Comparison of ENCODE assay signal across 17 mouse cellular contexts in the genomic region with DNA sequence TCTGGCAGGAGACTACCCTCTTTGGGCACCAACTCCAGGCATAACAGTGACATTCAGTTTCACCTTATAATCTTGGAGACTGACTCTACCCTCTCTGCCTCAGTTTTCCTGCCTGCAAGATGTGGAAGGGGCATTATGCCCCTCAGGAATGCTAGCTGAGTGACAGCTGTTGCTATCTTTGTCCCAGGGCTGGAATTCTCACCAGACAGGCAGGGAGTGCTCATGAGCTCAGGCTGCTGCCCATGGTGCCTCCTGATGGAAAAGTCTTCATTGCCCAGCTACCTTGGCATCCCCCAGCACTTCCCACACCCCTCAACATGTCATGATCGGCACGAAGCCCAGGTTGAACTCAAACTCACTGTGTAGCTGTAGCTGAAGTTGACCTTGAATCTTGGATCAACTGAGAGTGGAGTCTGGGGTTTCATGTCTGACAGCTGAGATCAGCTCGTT. TPM values are rescaled to one million over a fixed set of nuclear protein-coding genes. Genes with fewer than 3 reads are reported as not detected.
DNase-seq lines count a peak whose midpoint lies in the region; ATAC-seq and TF ChIP-seq lines count a peak whose summit lies in the region.
"Had no signal": no experiment of that assay in that cellular context is flagged by ENCODE, and none has a peak within 500 bp of the region (broad histone marks: within the 10 kb centered on the region; RNA-seq: fewer than 3 reads in every experiment).

No protein-coding gene starts in this region.

- H3K27me3 ChIP-seq in neural tube, embryonic 13.5 days: no peaks in the 10 kb centered on the region
- no peaks in the 10 kb centered on the region for H3K27me3 ChIP-seq in neural tube, embryonic 15.5 days (replicated peaks)
- no peaks in the 10 kb centered on the region for H3K27me3 ChIP-seq in heart, embryonic 15.5 days
- H3K27me3 ChIP-seq in thymus, adult 2 months (ENCODE audit: control insufficient read depth, insufficient read depth, low read length): no peaks in the 10 kb centered on the region
- H3K27me3 ChIP-seq: forebrain, embryonic 15.5 days; kidney, embryonic 15.5 days; limb, embryonic 12.5 days; lung, embryonic 15.5 days had no signal

- no peak for TF ChIP-seq POLR2A in thymus, adult 2 months (IDR thresholded peaks at IDR 0.05; ENCODE audit: control insufficient read depth, extremely low read depth, insufficient read depth, low read length, poor library complexity)
- no peak for TF ChIP-seq POLR2A in lung, adult 2 months (IDR thresholded peaks at IDR 0.05; ENCODE audit: borderline replicate concordance, extremely low read depth, low read depth, low read length)

- peaks cover 56% of the 10 kb centered on the region for H3K4me1 ChIP-seq in neural tube, embryonic 13.5 days (replicated peaks)
- H3K4me1 ChIP-seq in neural tube, embryonic 15.5 days: peaks cover 67% of the 10 kb centered on the region
- H3K4me1 ChIP-seq in heart, embryonic 15.5 days (replicated peaks): peaks cover 67% of the 10 kb centered on the region
- H3K4me1 ChIP-seq in thymus, adult 2 months (replicated peaks; ENCODE audit: control insufficient read depth, insufficient read depth, low read length): peaks cover 16% of the 10 kb centered on the region
- peaks cover 18% of the 10 kb centered on the region for H3K4me1 ChIP-seq in lung, adult 2 months (ENCODE audit: control insufficient read depth, insufficient read depth, low read length)

- no peak overlapping the region for H3K27ac ChIP-seq in neural tube, embryonic 13.5 days (replicated peaks)
- H3K27ac ChIP-seq in neural tube, embryonic 15.5 days (replicated peaks): no peak overlapping the region
- H3K27ac ChIP-seq in heart, embryonic 15.5 days: peak overlapping the region; percentile 85
- H3K27ac ChIP-seq in thymus, adult 2 months (ENCODE audit: control insufficient read depth, insufficient read depth, low read length): no peak overlapping the region
- H3K27ac ChIP-seq: forebrain, embryonic 15.5 days; kidney, embryonic 15.5 days; limb, embryonic 12.5 days; lung, embryonic 15.5 days had no signal

- no peaks in the 10 kb centered on the region for H3K9me3 ChIP-seq in neural tube, embryonic 13.5 days
- H3K9me3 ChIP-seq in neural tube, embryonic 15.5 days (replicated peaks): no peaks in the 10 kb centered on the region
- H3K9me3 ChIP-seq in heart, embryonic 15.5 days (replicated peaks): no peaks in the 10 kb centered on the region
- H3K9me3 ChIP-seq: forebrain, embryonic 15.5 days; kidney, embryonic 15.5 days; limb, embryonic 12.5 days; lung, embryonic 15.5 days had no signal

- ATAC-seq in neural tube, embryonic 13.5 days (ENCODE audit: low read depth): no peak
- no peak for ATAC-seq in neural tube, embryonic 15.5 days (ENCODE audit: low FRiP score)
- peak; percentile 41; the same call in 1 of the 2 replicates for ATAC-seq in heart, embryonic 15.5 days (replicated peaks; ENCODE audit: insufficient number of reproducible peaks, insufficient read depth, low FRiP score, low read depth)
- ATAC-seq: activated CD4-positive, CD25-positive, alpha-beta regulatory T cell, adult 4 months; forebrain, embryonic 15.5 days had no signal

- DNase-seq in gastrocnemius, adult 18-20 months (ENCODE audit: low spot score): peak; percentile 90
- no peak for DNase-seq in gastrocnemius, postnatal 4 days (ENCODE audit: low spot score in 2 of 2)
- DNase-seq in skeletal muscle tissue, adult 2 months (ENCODE audit: low read depth, low spot score): peak; percentile 87
- DNase-seq in thymus, adult 2 months: no peak
- DNase-seq in lung, adult 2 months: no peak
- DNase-seq: adrenal gland, postnatal 36 days; cerebellum, adult 9-10 months had no signal

- 0 out of 2 replicates have a peak overlapping the region, but pooled peaks have one; percentile 17 for H3K9ac ChIP-seq in neural tube, embryonic 13.5 days
- no peak overlapping the region for H3K9ac ChIP-seq in neural tube, embryonic 15.5 days (replicated peaks)
- H3K9ac ChIP-seq in heart, embryonic 15.5 days: no peak overlapping the region
- H3K9ac ChIP-seq: forebrain, embryonic 15.5 days; kidney, embryonic 15.5 days; limb, embryonic 12.5 days; lung, embryonic 15.5 days had no signal

- TF ChIP-seq CTCF in thymus, adult 2 months (IDR thresholded peaks at IDR 0.05; ENCODE audit: borderline replicate concordance, control insufficient read depth, extremely low read depth, insufficient read depth, low read length, poor library complexity): no peak
- TF ChIP-seq CTCF in lung, adult 2 months (IDR thresholded peaks at IDR 0.05; ENCODE audit: insufficient read depth, low read length): no peak

- WGBS in neural tube, embryonic 13.5 days: 87% methylated on average over 3 of the region's 3 CpGs
- WGBS in neural tube, embryonic 15.5 days: 91% methylated on average over 3 of the region's 3 CpGs
- 58% methylated on average over 3 of the region's 3 CpGs for WGBS in heart, embryonic 15.5 days
- WGBS in thymus, adult 2 months: 98% methylated on average over 3 of the region's 3 CpGs
- 77% methylated on average over 3 of the region's 3 CpGs for WGBS in lung, adult 2 months

- peaks cover 73% of the 10 kb centered on the region for H3K36me3 ChIP-seq in neural tube, embryonic 13.5 days
- H3K36me3 ChIP-seq in neural tube, embryonic 15.5 days: peaks cover 48% of the 10 kb centered on the region
- peaks cover 30% of the 10 kb centered on the region for H3K36me3 ChIP-seq in heart, embryonic 15.5 days
- H3K36me3 ChIP-seq in thymus, adult 2 months (ENCODE audit: control insufficient read depth, insufficient read depth, low read length): peaks cover 22% of the 10 kb centered on the region

- H3K4me3 ChIP-seq in neural tube, embryonic 13.5 days: no peak overlapping the region
- no peak overlapping the region for H3K4me3 ChIP-seq in neural tube, embryonic 15.5 days (replicated peaks)
- H3K4me3 ChIP-seq in heart, embryonic 15.5 days: no peak overlapping the region
- no peak overlapping the region for H3K4me3 ChIP-seq in thymus, adult 2 months (ENCODE audit: control insufficient read depth, insufficient read depth, low read length)
- no peak overlapping the region for H3K4me3 ChIP-seq in lung, adult 2 months (replicated peaks; ENCODE audit: extremely low read depth, low read depth, low read length)
- H3K4me3 ChIP-seq: forebrain, embryonic 15.5 days; kidney, embryonic 15.5 days; limb, embryonic 12.5 days; lung, embryonic 15.5 days had no signal

- no peak overlapping the region for H3K4me2 ChIP-seq in neural tube, embryonic 13.5 days
- no peak overlapping the region for H3K4me2 ChIP-seq in neural tube, embryonic 15.5 days
- H3K4me2 ChIP-seq in heart, embryonic 15.5 days: peak overlapping the region; percentile 31
- H3K4me2 ChIP-seq: forebrain, embryonic 15.5 days; kidney, embryonic 15.5 days; limb, embryonic 12.5 days; lung, embryonic 15.5 days had no signal

RNA-seq across cellular contexts. Expression of a gene that starts 6.1 kb away (rescaled TPM):
- 100 to 1,000 TPM; 157 to 172 TPM for total RNA-seq in gastrocnemius, adult 18-20 months (2021)
- 10 to 100 TPM; 98.3 to 99.9 TPM for total RNA-seq in gastrocnemius, postnatal 4 days (2021)
- polyA plus RNA-seq in neural tube, embryonic 13.5 days (2015; fragmentation: Nextera tagmentation; extraction: Ambion mirVana): 16.6 and 19.1 TPM in 2 replicates
- polyA plus RNA-seq in neural tube, embryonic 15.5 days (2015; fragmentation: Nextera tagmentation; extraction: Ambion mirVana): 16.2 and 16.9 TPM in 2 replicates
- 19.4 and 22.5 TPM in 2 replicates for polyA plus RNA-seq in heart, embryonic 15.5 days (2015; fragmentation: Nextera tagmentation; extraction: Ambion mirVana)
- polyA plus RNA-seq in thymus, adult 2 months (2012; rRNA removed): 43.1 and 45.2 TPM in 2 replicates
- 28.2 and 29.4 TPM in 2 replicates for polyA plus RNA-seq in lung, adult 2 months (2012; rRNA removed)

RNA-seq across cellular contexts. Expression of a gene that starts 13.9 kb away (rescaled TPM):
- total RNA-seq in gastrocnemius, adult 18-20 months (2021): 1 to 10 TPM; 2.0 to 2.5 TPM
- 1 to 10 TPM; 8.5 to 8.9 TPM for total RNA-seq in gastrocnemius, postnatal 4 days (2021)
- 1.5 and 1.7 TPM in 2 replicates for polyA plus RNA-seq in neural tube, embryonic 13.5 days (2015; fragmentation: Nextera tagmentation; extraction: Ambion mirVana)
- polyA plus RNA-seq in neural tube, embryonic 15.5 days (2015; fragmentation: Nextera tagmentation; extraction: Ambion mirVana): 1.2 and 2.9 TPM in 2 replicates
- polyA plus RNA-seq in heart, embryonic 15.5 days (2015; fragmentation: Nextera tagmentation; extraction: Ambion mirVana): 6.9 and 8.3 TPM in 2 replicates
- polyA plus RNA-seq in thymus, adult 2 months (2012; rRNA removed): 21.6 and 23.1 TPM in 2 replicates
- 17.1 and 18.1 TPM in 2 replicates for polyA plus RNA-seq in lung, adult 2 months (2012; rRNA removed)

RNA-seq across cellular contexts. Expression of a gene that starts 30.0 kb away (rescaled TPM):
- total RNA-seq in gastrocnemius, adult 18-20 months (2021): 10 to 100 TPM; 32.4 to 50.3 TPM
- 10 to 100 TPM; 59.0 to 60.6 TPM for total RNA-seq in gastrocnemius, postnatal 4 days (2021)
- polyA plus RNA-seq in neural tube, embryonic 13.5 days (2015; fragmentation: Nextera tagmentation; extraction: Ambion mirVana): 21.5 and 24.7 TPM in 2 replicates
- polyA plus RNA-seq in neural tube, embryonic 15.5 days (2015; fragmentation: Nextera tagmentation; extraction: Ambion mirVana): 13.2 and 28.7 TPM in 2 replicates
- 61.1 and 78.3 TPM in 2 replicates for polyA plus RNA-seq in heart, embryonic 15.5 days (2015; fragmentation: Nextera tagmentation; extraction: Ambion mirVana)
- 29.3 and 33.0 TPM in 2 replicates for polyA plus RNA-seq in thymus, adult 2 months (2012; rRNA removed)
- polyA plus RNA-seq in lung, adult 2 months (2012; rRNA removed): 39.4 and 39.6 TPM in 2 replicates

RNA-seq across cellular contexts. Expression of a gene that starts 37.4 kb away (rescaled TPM):
- total RNA-seq in gastrocnemius, adult 18-20 months (2021): not detected
- total RNA-seq in gastrocnemius, postnatal 4 days (2021): not detected
- not detected in 2 replicates for polyA plus RNA-seq in neural tube, embryonic 13.5 days (2015; fragmentation: Nextera tagmentation; extraction: Ambion mirVana)
- 0.34 TPM in 1 of 2 replicates, not detected in the other for polyA plus RNA-seq in neural tube, embryonic 15.5 days (2015; fragmentation: Nextera tagmentation; extraction: Ambion mirVana)
- 0.13 TPM in 1 of 2 replicates, not detected in the other for polyA plus RNA-seq in heart, embryonic 15.5 days (2015; fragmentation: Nextera tagmentation; extraction: Ambion mirVana)
- polyA plus RNA-seq in thymus, adult 2 months (2012; rRNA removed): not detected in 2 replicates
- not detected in 2 replicates for polyA plus RNA-seq in lung, adult 2 months (2012; rRNA removed)
- total RNA-seq: adrenal gland, postnatal 36 days; neutrophil, adult 5-6 weeks had no signal
- polyA plus RNA-seq: activated CD4-positive, CD25-positive, alpha-beta regulatory T cell, adult 4 months; forebrain, embryonic 15.5 days; kidney, embryonic 15.5 days; limb, embryonic 12.5 days; lung, embryonic 15.5 days; urinary bladder, adult 2 months had no signal

RNA-seq across cellular contexts. Expression of a gene that starts 40.5 kb away (rescaled TPM):
- under 1 TPM; 0.19 to 0.23 TPM for total RNA-seq in gastrocnemius, adult 18-20 months (2021)
- 10 to 100 TPM; 39.7 to 41.6 TPM for total RNA-seq in gastrocnemius, postnatal 4 days (2021)
- polyA plus RNA-seq in neural tube, embryonic 13.5 days (2015; fragmentation: Nextera tagmentation; extraction: Ambion mirVana): 20.0 and 27.4 TPM in 2 replicates
- polyA plus RNA-seq in neural tube, embryonic 15.5 days (2015; fragmentation: Nextera tagmentation; extraction: Ambion mirVana): 13.8 and 59.4 TPM in 2 replicates
- 51.3 and 83.9 TPM in 2 replicates for polyA plus RNA-seq in heart, embryonic 15.5 days (2015; fragmentation: Nextera tagmentation; extraction: Ambion mirVana)
- polyA plus RNA-seq in thymus, adult 2 months (2012; rRNA removed): 154 and 258 TPM in 2 replicates
- polyA plus RNA-seq in lung, adult 2 months (2012; rRNA removed): 2.6 and 3.2 TPM in 2 replicates

Comparison
In these comparisons a context has a peak if more than half of its experiments do, and no peak if none do; other contexts are left out.
1. DNase-seq: peak in gastrocnemius, adult 18-20 months (single experiment) and skeletal muscle tissue, adult 2 months (single experiment); none in gastrocnemius, postnatal 4 days (0 of 2), thymus, adult 2 months (single experiment) and lung, adult 2 months (single experiment).